Comparison of ENCODE assay signal across 8 mouse cellular contexts in the genomic region with DNA sequence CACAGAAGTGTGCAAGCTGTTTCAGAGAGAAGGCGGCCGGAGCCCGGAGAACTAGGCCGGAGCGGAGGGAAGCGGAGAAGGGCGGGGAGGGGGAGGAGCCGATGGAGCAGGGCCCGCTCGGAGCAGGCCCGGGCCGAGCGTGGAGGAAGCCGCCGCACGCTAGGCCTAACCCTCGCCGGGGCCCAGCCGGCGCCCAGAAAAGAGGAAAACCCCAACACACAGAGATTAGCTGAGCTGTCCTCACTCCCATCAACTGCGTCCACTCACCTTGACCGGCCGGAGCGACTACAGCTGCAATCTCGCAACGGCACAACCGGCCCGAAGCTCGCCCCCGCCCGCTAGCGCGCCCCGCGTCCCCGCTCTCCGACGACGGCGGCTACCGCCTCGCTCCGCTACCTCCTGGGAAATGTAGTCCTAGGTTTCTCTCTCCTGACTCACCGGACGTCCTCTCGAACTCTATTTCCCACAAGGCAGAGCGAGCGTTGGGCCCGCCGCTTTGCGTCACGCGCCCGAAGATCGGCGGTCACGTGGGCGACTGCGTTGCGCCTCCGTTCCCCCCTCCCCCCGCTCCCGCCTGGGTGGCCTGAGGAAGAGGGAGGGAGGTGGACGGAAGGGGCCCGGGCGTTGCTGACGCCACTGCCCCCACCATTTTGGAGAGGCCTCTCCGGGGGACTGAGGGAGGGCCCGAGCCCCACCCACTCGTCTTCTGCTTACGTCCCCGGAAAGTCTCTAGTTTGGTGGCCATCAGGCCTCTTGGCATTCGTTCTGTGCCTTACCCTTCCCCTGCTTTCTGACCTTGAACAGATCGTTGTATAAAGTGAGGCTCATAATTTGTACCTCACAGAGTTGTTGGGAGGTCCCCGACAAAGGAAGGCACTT. TPM values are rescaled to one million over a fixed set of nuclear protein-coding genes. Genes with fewer than 3 reads are reported as not detected.
DNase-seq lines count a peak whose midpoint lies in the region; ATAC-seq and TF ChIP-seq lines count a peak whose summit lies in the region.

Gene Thrap3, minus strand, starts transcription at position 458 of the 879 bp plus-strand sequence.

- peak; percentile 93 for TF ChIP-seq POLR2A in brain, embryonic 14.5 days (IDR thresholded peaks at IDR 0.05; ENCODE audit: borderline replicate concordance, extremely low read depth, insufficient read depth, insufficient read length, poor library complexity, severe bottlenecking)
- TF ChIP-seq POLR2A in liver, adult 2 months (IDR thresholded peaks at IDR 0.05; ENCODE audit: extremely low read depth, insufficient read depth, low read length), result peak; percentile 64; the same call in 1 of the 2 replicates
- TF ChIP-seq POLR2A in myocyte (IDR thresholded peaks at IDR 0.05; ENCODE audit: insufficient read length, low read depth), result peak; percentile 80

- no peak for TF ChIP-seq CTCF in C2C12 (IDR thresholded peaks at IDR 0.05; ENCODE audit: control insufficient read depth, insufficient read depth, insufficient read length)
- no peak for TF ChIP-seq CTCF in brain, embryonic 14.5 days (IDR thresholded peaks at IDR 0.05; ENCODE audit: borderline replicate concordance, extremely low read depth, insufficient read depth, insufficient read length)
- no peak for TF ChIP-seq CTCF in liver, adult 2 months (IDR thresholded peaks at IDR 0.05; ENCODE audit: low read depth, low read length)

- H3K4me3 ChIP-seq in C2C12 (ENCODE audit: insufficient read depth, poor library complexity, severe bottlenecking), result peak within 1 kb of the TSS; percentile 69
- peak within 1 kb of the TSS; percentile 94 for H3K4me3 ChIP-seq in erythroblast, embryonic 14.5 days (replicated peaks)
- peak within 1 kb of the TSS; percentile 68 for H3K4me3 ChIP-seq in heart, embryonic 11.5 days (ENCODE audit: low read depth, low read length)
- H3K4me3 ChIP-seq in kidney, embryonic 16.5 days (ENCODE audit: low read length), result peak within 1 kb of the TSS; percentile 70
- H3K4me3 ChIP-seq in liver, adult 2 months (ENCODE audit: insufficient read depth, low read depth, low read length), result peak within 1 kb of the TSS; percentile 93
- H3K4me3 ChIP-seq in myocyte, result peak within 1 kb of the TSS; percentile 72

- DNase-seq in brain, embryonic 14.5 days (ENCODE audit: low read depth), result peak; percentile 99
- DNase-seq in liver, adult 2 months (ENCODE audit: extremely low read depth, low read depth, low spot score), result peak; percentile 93
- peak; percentile 99 for DNase-seq in splenic B cell, adult 2 months (ENCODE audit: low read depth, low spot score)

- H3K36me3 ChIP-seq in C2C12 (ENCODE audit: control insufficient read depth, insufficient read depth) (peaks cover 13% of the 10 kb centered on the region), myocyte (ENCODE audit: control insufficient read depth, insufficient read depth) (no peaks in the 10 kb centered on the region)
- peaks cover 29% of the 10 kb centered on the region for H3K36me3 ChIP-seq in erythroblast, embryonic 14.5 days (ENCODE audit: control insufficient read depth)
- H3K36me3 ChIP-seq in heart, embryonic 11.5 days (ENCODE audit: control insufficient read depth, insufficient read depth, low read length), result no peaks in the 10 kb centered on the region
- no peaks in the 10 kb centered on the region for H3K36me3 ChIP-seq in kidney, embryonic 16.5 days (ENCODE audit: insufficient read depth, low read length)
- no peaks in the 10 kb centered on the region; the same call in 1 of the 2 replicates for H3K36me3 ChIP-seq in liver, adult 2 months (ENCODE audit: control insufficient read depth, insufficient read depth, low read length)
- no peaks in the 10 kb centered on the region for H3K36me3 ChIP-seq in splenic B cell, adult 2 months (ENCODE audit: control insufficient read depth, insufficient read depth, low read length, poor library complexity, severe bottlenecking)

- H3K79me3 ChIP-seq in C2C12 (ENCODE audit: low read depth), result peaks cover 47% of the 10 kb centered on the region

- H3K4me2 ChIP-seq in heart, embryonic 11.5 days, result peak within 1 kb of the TSS; percentile 89
- peak within 1 kb of the TSS; percentile 63 for H3K4me2 ChIP-seq in kidney, embryonic 16.5 days (replicated peaks; ENCODE audit: low read depth, low read length)
- H3K4me2 ChIP-seq in myocyte (ENCODE audit: low read depth), result peak within 1 kb of the TSS; percentile 92

- ATAC-seq in heart, embryonic 11.5 days (replicated peaks; ENCODE audit: insufficient number of reproducible peaks, low FRiP score, low TSS enrichment), result peak; percentile 97
- ATAC-seq in kidney, embryonic 16.5 days (ENCODE audit: low FRiP score, low TSS enrichment), result peak; percentile 99

- H3K4me1 ChIP-seq in erythroblast, embryonic 14.5 days (ENCODE audit: control insufficient read depth), result peaks cover 72% of the 10 kb centered on the region
- H3K4me1 ChIP-seq in heart, embryonic 11.5 days (ENCODE audit: control insufficient read depth, insufficient read depth, low read length), result peaks cover 30% of the 10 kb centered on the region
- H3K4me1 ChIP-seq in kidney, embryonic 16.5 days (ENCODE audit: insufficient read depth, low read length), result peaks cover 44% of the 10 kb centered on the region
- H3K4me1 ChIP-seq in liver, adult 2 months (ENCODE audit: control insufficient read depth, insufficient read depth, low read length), result peaks cover 27% of the 10 kb centered on the region

- peaks cover 48% of the 10 kb centered on the region for H3K79me2 ChIP-seq in C2C12 (ENCODE audit: control insufficient read depth, insufficient read depth)
- peaks cover 14% of the 10 kb centered on the region; the same call in 1 of the 2 replicates for H3K79me2 ChIP-seq in liver, adult 2 months (ENCODE audit: control insufficient read depth, insufficient read depth, low read length)
- peaks cover 45% of the 10 kb centered on the region for H3K79me2 ChIP-seq in myocyte (ENCODE audit: control insufficient read depth, insufficient read depth)

- peak within 1 kb of the TSS; percentile 93 for H3ac ChIP-seq in C2C12 (ENCODE audit: control insufficient read depth, insufficient read length, low read depth)
- peak within 1 kb of the TSS; percentile 17 for H3ac ChIP-seq in myocyte (ENCODE audit: control insufficient read depth, insufficient read length)

- H3K9me3 ChIP-seq in erythroblast, embryonic 14.5 days (ENCODE audit: control insufficient read depth, low read length), result no peaks in the 10 kb centered on the region
- no peaks in the 10 kb centered on the region for H3K9me3 ChIP-seq in heart, embryonic 11.5 days (replicated peaks; ENCODE audit: control insufficient read depth, low read length)
- no peaks in the 10 kb centered on the region for H3K9me3 ChIP-seq in kidney, embryonic 16.5 days (ENCODE audit: low read length)

- peak within 1 kb of the TSS; percentile 89 for H3K9ac ChIP-seq in heart, embryonic 11.5 days (ENCODE audit: low read depth, low read length)
- H3K9ac ChIP-seq in kidney, embryonic 16.5 days (replicated peaks; ENCODE audit: low read length), result peak within 1 kb of the TSS; percentile 91
- peak within 1 kb of the TSS; percentile 96 for H3K9ac ChIP-seq in liver, adult 2 months (ENCODE audit: low read depth, low read length)

- no peaks in the 10 kb centered on the region for H3K27me3 ChIP-seq in C2C12 (ENCODE audit: control insufficient read depth, insufficient read depth, insufficient read length)
- H3K27me3 ChIP-seq in erythroblast, embryonic 14.5 days (ENCODE audit: control insufficient read depth), result no peaks in the 10 kb centered on the region
- no peaks in the 10 kb centered on the region for H3K27me3 ChIP-seq in heart, embryonic 11.5 days (ENCODE audit: control insufficient read depth, insufficient read depth, low read length)
- H3K27me3 ChIP-seq in kidney, embryonic 16.5 days (ENCODE audit: insufficient read depth, low read length), result no peaks in the 10 kb centered on the region
- no peaks in the 10 kb centered on the region for H3K27me3 ChIP-seq in liver, adult 2 months (ENCODE audit: control insufficient read depth, insufficient read depth, low read length)
- H3K27me3 ChIP-seq in myocyte (ENCODE audit: control insufficient read depth, insufficient read depth, insufficient read length), result no peaks in the 10 kb centered on the region
- no peaks in the 10 kb centered on the region for H3K27me3 ChIP-seq in splenic B cell, adult 2 months (ENCODE audit: control insufficient read depth, insufficient read depth, low read length, poor library complexity, severe bottlenecking)

- under 1% methylated on average over 72 of the region's 75 CpGs for WGBS in heart, embryonic 11.5 days (ENCODE audit: insufficient replicate concordance)
- 0% methylated on average over 66 of the region's 75 CpGs for WGBS in kidney, embryonic 16.5 days
- WGBS in liver, adult 2 months, result under 1% methylated on average over 74 of the region's 75 CpGs

- peak within 1 kb of the TSS; percentile 95 for H3K27ac ChIP-seq in heart, embryonic 11.5 days (ENCODE audit: low read depth, low read length)
- H3K27ac ChIP-seq in kidney, embryonic 16.5 days (ENCODE audit: low read length), result peak within 1 kb of the TSS; percentile 99
- peak within 1 kb of the TSS; percentile 99 for H3K27ac ChIP-seq in liver, adult 2 months (replicated peaks; ENCODE audit: insufficient read depth, low read depth, low read length)

TF ChIP-seq in C2C12, 6 proteins besides CTCF, POLR2A, EP300 and RAD21 (continues in another document):
- TF ChIP-seq MYOG (IDR thresholded peaks at IDR 0.05; ENCODE audit: control insufficient read depth, extremely low read depth, insufficient read length), result no peak
- TF ChIP-seq MYOD1 (IDR thresholded peaks at IDR 0.05; ENCODE audit: control insufficient read depth, insufficient read length, low read depth), result no peak
- no peak for TF ChIP-seq FOSL1 (IDR thresholded peaks at IDR 0.05; ENCODE audit: insufficient read depth, low read length, poor library complexity, severe bottlenecking)
- peak; percentile 95 for TF ChIP-seq USF1 (IDR thresholded peaks at IDR 0.05; ENCODE audit: low read depth)
- peak; percentile 71 for TF ChIP-seq MAX (IDR thresholded peaks at IDR 0.05)

TF ChIP-seq in myocyte, 11 proteins besides CTCF, POLR2A, EP300 and RAD21 (continues in another document):
- TF ChIP-seq TCF3 (IDR thresholded peaks at IDR 0.05; ENCODE audit: insufficient read length, low read depth) (no peak), SRF (IDR thresholded peaks at IDR 0.05; ENCODE audit: control insufficient read depth, insufficient read length, low read depth) (peak; percentile 55), E2F4 (IDR thresholded peaks at IDR 0.05; ENCODE audit: insufficient read depth) (no peak), POLR2AphosphoS2 (IDR thresholded peaks at IDR 0.05; ENCODE audit: insufficient read length, low read depth) (peak; percentile 85), MYOG (IDR thresholded peaks at IDR 0.05; ENCODE audit: control insufficient read depth in 1 of 3, insufficient read depth in 1 of 3, insufficient read length in 2 of 3, low read depth in 2 of 3) (peak in 1 of 3 experiments; percentile 25)

RNA-seq across cellular contexts. Expression of gene Thrap3, which starts in this region (rescaled TPM):
- polyA plus RNA-seq in C2C12 (2012; fragmentation: generic; extraction: Trizol) (85.7 TPM), myocyte (2012; fragmentation: generic; extraction: Trizol) (56.6 TPM)
- polyA plus RNA-seq in brain, embryonic 14.5 days (2012; rRNA removed), result 108 and 133 TPM in 2 replicates
- polyA plus RNA-seq in erythroblast, embryonic 14.5 days (2012), result 12.8 and 15.5 TPM in 2 replicates
- 131 and 155 TPM in 2 replicates for polyA plus RNA-seq in heart, embryonic 11.5 days (2014; fragmentation: Nextera tagmentation; extraction: Ambion mirVana)
- polyA plus RNA-seq in kidney, embryonic 16.5 days (2015; fragmentation: Nextera tagmentation; extraction: Ambion mirVana), result 210 and 218 TPM in 2 replicates
- total RNA-seq in liver, adult 2 months (2014; rRNA removed), result 74.3 and 78.6 TPM in 2 replicates
- polyA plus RNA-seq in liver, adult 2 months (2012; rRNA removed), result 25.6 and 29.1 TPM in 2 replicates

Comparison
In these comparisons a context has a peak if more than half of its experiments do, and no peak if none do; other contexts are left out.
1. Peak in every context shown above with its lines: DNase-seq, ATAC-seq, H3K4me3 ChIP-seq and H3K27ac ChIP-seq.